Mouse (Mus musculus): ENCODE measurements around the gene Atp8a2.
"Not testable (repeated sequence)": the region's sequence is repeated elsewhere in the genome, so short reads cannot be mapped to it uniquely, and the experiment has no call there.

Atp8a2 gene

GRCm38 (mm10) chr14:59843264-59843942, 353.6 kb downstream of the Atp8a2 start:
- no peak for DNase-seq (ENCODE audit: low spot score)

- DNase-seq (ENCODE audit: low spot score) = peak; percentile 24
Observed at GRCm38 (mm10) chr14:59839951-59840720, 356.8 kb downstream of the Atp8a2 start.

GRCm38 (mm10) chr14:59838446-59839259, 358.3 kb downstream of the Atp8a2 start:
- not testable (repeated sequence) for DNase-seq (ENCODE audit: low spot score)

- DNase-seq (ENCODE audit: low spot score) = not testable (repeated sequence)
Observed at GRCm38 (mm10) chr14:59837691-59838241, 359.2 kb downstream of the Atp8a2 start.

GRCm38 (mm10) chr14:59836876-59837543, 360.0 kb downstream of the Atp8a2 start:
- no peak for DNase-seq (ENCODE audit: low spot score)

- no peak for DNase-seq (ENCODE audit: low spot score)
Observed at GRCm38 (mm10) chr14:59829580-59829979, 367.4 kb downstream of the Atp8a2 start.

- no peak for DNase-seq (ENCODE audit: low spot score)
Observed at GRCm38 (mm10) chr14:59827409-59827808, 369.6 kb downstream of the Atp8a2 start.

- DNase-seq (ENCODE audit: low spot score) = no peak
Observed at GRCm38 (mm10) chr14:59820115-59820419, 376.9 kb downstream of the Atp8a2 start.

- no peak for DNase-seq (ENCODE audit: low spot score)
Observed at GRCm38 (mm10) chr14:59819215-59820114, 377.5 kb downstream of the Atp8a2 start.

GRCm38 (mm10) chr14:59810316-59810715, 386.7 kb downstream of the Atp8a2 start:
- not testable (repeated sequence) for DNase-seq (ENCODE audit: low spot score)

GRCm38 (mm10) chr14:59809790-59810189, 387.2 kb downstream of the Atp8a2 start:
- DNase-seq (ENCODE audit: low spot score) = no peak

GRCm38 (mm10) chr14:59807528-59808300, 389.3 kb downstream of the Atp8a2 start:
- peak; percentile 42 for DNase-seq (ENCODE audit: low spot score)

GRCm38 (mm10) chr14:59806910-59807309, 390.1 kb downstream of the Atp8a2 start:
- no peak for DNase-seq (ENCODE audit: low spot score)

- peak; percentile 38 for DNase-seq (ENCODE audit: low spot score)
Observed at GRCm38 (mm10) chr14:59806159-59806558, 390.8 kb downstream of the Atp8a2 start.

GRCm38 (mm10) chr14:59805683-59806082, 391.3 kb downstream of the Atp8a2 start:
- DNase-seq (ENCODE audit: low spot score) = no peak

GRCm38 (mm10) chr14:59801961-59802599, 394.9 kb downstream of the Atp8a2 start:
- DNase-seq (ENCODE audit: low spot score) = peak; percentile 63

GRCm38 (mm10) chr14:59799511-59799910, 397.5 kb downstream of the Atp8a2 start:
- DNase-seq (ENCODE audit: low spot score) = no peak

GRCm38 (mm10) chr14:59793841-59794240, 403.1 kb downstream of the Atp8a2 start:
- no peak for DNase-seq (ENCODE audit: low spot score)

Data from embryo, embryonic 10.5 days (tissue).